Mouse (Mus musculus) urinary bladder, postnatal 10 days (tissue): ENCODE data around the gene Efs.
"Not testable (repeated sequence)": the region's sequence is repeated elsewhere in the genome, so short reads cannot be mapped to it uniquely, and the experiment has no call there.

Source experiments
- DNase-seq: peaks from one replicate; pipeline ENCODE4 v3.0.0; 2022; ENCODE audit warnings: low spot score

The Efs gene

DNA sequence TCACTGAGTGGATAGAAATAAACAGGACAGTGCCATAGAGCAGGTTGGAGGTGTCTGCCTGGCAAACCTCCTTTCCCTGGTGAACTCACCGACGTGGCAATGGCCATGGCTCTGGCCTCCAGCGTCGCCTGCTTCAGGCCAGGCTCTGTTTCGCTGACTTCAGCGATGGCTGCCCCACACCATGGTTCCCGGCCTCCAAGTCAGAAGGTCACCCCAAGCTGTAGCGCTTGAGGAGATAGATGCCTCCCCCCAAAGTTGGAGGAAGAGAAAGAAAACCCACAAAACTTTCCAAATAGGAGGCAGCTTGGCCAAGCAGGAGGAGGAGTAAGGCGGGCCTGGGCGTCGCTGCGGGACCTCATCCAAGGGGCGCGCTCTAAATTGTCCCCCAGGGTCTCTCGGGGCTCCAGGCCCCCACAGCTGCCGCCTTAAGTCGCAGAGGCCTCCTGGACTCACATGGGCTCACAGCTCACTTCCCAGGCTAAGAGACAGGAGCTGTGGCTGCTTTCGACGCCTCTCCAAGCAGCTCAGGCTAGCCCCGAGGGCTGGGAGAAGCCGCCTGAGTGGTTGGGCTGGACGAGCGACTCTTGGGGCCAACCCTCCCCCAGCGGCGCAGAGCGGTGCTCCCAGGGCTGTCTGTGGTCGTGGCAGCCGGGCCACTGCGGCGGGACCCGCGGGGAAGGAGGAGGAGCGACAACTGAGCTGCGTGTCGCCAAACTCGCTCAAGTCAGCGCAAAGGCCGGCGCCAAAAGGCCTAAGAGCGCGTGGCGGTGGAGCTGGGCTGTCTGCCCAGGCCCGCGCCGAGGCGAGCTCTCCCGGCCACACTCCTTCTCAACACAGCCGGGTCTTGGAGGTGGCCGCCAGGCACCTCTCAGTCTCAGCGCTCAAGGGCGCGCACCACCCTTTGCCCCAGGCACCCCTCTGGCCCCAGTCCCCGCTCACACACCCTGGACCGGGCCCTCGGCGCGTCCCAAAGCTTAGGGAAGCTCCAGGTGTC, at the start of gene Efs:
TSS of gene Efs (minus strand) at position 778 of the 994 bp plus-strand sequence.
- DNase-seq, result peak; percentile 44

DNA sequence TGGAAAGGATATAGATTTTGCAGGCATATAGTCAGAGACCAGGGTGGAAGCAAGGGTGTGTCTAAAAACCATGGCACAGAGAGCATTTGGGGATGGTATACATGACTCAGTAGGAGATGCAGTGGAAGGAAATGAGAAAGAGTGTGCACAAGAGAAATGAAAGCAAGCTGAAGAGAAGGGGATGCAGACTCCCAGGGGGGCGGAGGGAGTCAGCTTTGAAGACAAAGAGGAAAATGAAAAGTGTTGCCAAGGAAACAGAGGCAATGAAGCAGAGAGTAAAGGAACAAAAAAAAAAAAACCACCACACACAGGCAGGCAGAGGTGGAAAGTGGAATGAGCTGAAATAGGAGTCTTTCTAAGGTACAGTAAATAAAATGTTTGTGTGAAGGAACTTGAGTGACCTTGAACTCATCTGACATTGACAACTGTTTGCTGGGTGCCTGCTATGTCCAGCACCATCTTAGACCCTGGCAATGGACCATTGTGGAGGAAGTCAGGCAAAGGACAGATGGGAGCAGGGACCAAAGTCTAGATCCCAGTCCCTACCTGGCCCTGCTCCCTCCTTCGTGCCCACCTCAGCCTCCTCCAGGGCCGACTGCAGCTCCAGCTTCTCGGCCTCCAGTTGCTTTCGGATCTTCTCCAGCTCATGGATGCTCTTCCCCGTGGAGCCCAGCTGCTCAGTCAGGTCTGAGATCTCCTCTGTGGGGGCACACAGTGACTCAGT, 48.3 kb upstream of the Efs start:
- DNase-seq, result no peak

DNA sequence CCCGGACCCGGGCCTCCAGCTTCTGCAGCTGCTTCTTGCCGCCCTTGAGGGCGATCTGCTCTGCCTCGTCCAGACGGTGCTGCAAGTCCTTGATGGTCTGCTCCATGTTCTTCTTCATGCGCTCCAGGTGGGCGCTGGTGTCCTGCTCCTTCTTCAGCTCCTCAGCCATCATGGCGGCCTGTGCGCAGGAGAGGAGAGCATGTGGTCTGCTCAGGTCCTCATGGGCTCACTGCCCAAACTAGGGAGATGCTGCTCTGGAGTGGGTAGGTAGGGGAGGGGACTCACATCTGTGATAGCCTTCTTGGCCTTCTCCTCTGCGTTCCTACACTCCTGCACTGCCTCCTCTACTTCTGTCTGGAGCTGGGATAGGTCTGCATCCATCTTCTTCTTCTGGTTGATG, 46.9 kb upstream of the Efs start:
- not testable (repeated sequence) for DNase-seq

DNA sequence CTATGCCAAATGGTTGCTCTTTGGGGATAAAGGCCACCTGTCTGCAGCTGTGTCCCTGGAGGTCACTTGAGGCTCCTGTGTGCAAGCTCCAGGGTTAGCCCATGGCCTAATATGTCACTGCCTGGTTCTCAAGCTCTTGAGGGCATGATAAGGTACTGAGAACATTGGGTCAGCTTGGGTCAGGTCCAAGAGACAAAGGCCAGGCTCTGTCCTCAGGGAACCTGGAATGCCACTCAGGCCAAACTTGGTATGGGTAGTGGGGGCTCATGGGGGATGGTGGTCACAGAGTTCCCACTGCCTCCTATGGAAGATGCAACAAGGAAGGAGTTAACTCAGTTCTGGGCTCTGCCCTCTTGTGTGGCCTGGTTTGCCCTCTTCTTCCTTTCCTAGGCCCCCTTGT, 42.4 kb upstream of the Efs start:
- DNase-seq, result no peak

DNA sequence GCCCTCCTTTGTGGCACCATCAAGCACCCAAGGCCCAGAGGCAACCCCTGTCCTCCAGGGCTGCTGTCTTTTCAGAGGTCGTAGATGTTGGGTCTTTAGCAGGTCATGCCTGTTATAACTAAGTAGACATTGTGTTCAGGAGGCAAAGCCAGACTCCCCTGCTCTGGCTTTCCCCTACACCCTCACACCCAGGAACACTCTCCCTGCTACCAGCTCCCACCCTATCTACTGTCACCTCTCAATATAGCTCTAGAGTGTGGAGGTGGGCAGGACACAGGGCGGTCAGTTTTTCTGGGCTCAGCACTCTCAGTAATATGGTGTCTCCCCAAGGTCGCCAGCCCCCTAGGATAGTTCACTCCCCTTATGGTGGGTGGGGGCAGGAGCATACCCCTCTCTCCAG, 41.9 kb upstream of the Efs start:
- DNase-seq, result no peak

DNA sequence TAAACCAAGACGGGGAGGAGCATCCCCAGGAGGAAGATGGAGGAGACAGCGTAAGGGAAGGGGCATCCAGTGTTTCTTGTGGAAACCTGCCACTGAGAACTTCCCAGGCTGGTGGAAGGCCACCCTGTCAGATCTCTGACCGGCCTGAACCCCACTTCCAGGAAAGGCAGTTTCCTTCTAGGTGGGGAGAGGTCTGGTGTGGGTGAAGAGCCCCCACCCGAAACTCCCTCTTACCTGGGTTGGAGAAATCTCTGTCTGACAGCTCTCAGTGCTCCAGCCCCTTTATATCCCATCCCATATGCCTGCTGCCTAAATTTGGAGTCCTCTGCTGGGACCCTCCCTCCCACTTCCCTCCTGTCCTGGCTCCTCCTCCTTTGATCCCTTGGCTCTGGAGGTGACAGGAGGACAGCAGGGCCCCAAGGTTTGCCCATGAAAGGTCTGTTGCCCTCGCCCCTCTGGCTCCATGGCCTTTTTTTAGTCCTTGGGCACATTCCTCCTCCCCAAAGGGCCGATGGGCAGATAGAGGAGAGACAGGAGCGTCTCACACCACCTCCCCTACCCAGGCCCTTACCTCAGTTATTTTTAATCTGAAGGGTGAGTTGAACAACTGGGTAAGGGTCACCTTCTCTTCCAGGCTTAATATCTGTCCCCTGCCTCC, 40.5 kb upstream of the Efs start, which contains the start of gene Myh6:
TSS of gene Myh6 (minus strand) at position 608 of the 658 bp plus-strand sequence.
- DNase-seq, result no peak

DNA sequence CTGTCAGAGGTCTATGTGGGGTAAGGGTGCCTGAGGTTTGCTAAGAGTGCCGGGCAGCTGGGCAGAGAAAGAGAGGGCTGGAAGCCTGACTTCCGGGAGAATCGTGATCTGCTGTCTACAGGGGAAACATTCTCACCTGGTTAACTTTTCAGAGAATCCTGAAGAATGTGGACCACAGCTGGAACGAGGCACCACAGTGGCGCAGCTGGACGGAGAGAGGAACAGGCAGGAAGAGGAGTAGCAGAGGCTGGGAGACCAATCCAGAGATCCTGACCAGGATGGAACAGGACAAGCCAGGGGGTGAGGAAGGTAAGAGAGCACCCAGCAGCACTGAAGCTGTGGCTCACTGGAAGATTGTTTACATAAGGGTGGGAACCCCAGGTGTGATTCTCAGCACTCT, 39.7 kb upstream of the Efs start:
- no peak for DNase-seq

DNA sequence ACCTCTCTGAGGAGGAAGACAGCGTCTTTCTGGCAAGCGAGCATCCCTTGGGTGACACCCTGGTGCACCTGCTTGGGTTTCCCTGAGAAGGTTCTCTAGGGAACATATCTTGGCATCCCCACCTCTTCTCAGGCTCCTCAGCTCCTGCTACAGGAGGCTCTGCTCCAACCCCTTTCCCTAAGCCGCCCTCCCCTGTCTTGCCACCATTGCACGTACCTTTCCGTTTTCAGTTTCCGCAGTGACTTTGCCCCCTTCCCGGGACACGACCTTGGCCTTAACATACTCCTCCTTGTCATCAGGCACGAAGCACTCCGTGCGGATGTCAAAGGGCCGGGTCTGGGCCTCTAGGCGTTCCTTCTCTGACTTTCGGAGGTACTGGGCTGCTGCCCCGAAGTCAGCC, 39.1 kb upstream of the Efs start:
- no peak for DNase-seq

DNA sequence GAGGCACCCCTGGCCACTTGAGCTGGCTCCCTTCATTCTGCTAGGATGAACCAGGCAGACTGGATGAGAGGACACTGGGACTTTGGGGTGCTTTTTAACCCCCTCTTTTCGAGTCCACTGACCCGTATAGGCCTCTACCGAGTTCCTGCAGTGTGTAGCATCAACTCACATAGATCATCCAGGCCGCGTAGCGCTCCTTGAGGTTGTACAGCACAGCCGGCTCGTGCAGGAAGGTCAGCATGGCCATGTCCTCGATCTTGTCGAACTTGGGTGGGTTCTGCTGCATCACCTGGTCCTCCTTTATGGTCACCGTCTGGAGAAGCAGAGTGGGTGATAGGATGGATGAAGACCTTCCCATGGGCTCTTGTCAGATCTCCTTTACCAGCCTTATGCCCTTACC, 37.8 kb upstream of the Efs start:
- DNase-seq, result no peak

DNA sequence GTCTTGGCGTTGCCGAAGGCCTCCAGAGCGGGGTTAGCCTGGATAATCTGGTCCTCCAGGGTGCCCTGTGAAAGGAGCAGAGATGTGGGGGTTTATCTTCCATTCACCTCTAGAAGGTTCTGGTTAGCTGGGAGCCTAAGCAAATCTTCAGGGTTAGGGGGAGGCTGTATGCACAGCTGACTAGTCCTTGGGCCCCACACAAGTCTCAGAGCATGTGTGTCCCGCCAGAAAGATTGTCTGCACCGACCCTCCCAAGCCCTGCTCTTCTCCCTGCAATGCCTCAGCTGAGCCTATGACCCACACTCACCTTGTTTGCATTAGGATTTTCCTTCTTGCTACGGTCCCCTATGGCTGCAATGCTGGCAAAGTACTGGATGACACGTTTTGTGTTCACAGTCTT, 36.8 kb upstream of the Efs start:
- no peak for DNase-seq

DNA sequence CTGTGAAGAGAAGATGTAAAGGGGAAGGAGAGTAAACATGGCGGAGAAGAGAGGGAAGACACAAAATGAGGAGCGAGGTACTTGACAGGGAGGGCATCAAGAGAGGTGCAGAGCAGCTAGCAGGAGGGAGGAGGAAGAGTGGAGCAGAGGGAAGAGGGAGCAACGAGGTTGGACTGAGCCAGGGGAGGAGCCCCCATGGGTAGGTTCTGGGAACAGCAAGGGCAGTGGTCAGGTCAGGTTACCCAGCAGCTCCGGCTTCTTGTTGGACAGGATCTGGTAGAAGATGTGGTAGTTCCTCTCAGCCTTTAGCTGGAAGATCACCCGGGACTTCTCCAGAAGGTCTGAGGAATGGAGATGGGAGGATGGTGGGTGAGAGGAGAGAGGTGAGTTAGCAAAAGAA, 35.6 kb upstream of the Efs start:
- no peak for DNase-seq

DNA sequence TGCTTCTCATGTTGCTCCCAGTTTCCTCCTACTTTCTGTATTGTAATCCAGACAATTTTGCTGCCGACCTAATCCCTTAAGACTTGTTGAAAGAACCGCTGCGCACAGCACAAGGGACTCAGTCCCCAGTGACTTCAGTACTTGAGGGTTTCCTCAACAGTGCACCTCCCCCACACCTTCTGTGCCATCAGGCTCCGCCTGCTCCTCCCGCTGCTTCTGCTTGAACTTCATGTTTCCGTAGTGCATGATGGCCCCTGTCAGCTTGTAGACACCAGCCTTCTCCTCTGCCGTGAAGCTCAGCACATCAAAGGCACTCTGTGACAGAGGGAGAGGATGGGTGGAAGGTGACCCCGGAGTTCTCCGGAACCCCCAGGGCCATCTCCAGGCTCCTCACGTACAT, 34.8 kb upstream of the Efs start:
- DNase-seq, result no peak

DNA sequence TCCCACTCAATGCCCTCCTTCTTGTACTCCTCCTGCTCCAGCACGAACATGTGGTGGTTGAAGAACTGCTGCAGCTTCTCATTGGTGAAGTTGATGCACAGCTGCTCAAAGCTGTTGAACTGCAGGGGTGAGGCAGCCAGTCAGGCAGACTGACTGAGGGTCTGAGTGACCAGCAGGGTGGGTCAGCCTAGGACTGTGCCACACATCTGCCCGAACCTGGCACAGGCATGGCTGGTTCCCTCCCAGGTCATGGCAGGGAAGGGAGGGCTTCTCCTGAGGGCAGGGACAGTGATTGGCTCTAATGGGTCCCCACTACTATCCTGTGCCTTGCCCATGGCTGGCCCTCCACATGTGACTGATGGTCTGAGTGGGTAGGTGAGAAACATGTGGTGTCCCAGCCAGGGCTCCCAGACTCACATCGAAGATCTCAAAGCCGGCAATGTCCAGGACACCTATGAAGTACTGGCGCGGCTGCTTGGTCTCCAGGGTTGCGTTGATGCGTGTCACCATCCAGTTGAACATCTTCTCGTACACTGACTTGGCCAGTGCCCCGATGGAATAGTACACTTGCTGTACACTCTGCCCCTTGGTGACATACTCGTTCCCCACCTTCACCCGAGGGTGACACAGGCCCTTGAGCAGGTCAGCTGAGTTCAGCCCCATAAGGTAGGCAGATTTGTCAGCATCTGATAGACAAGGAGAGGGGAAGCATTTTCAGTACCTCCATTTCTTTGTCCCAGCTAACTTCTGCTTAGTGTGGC, 34.1 kb upstream of the Efs start:
- DNase-seq, result not testable (repeated sequence)

DNA sequence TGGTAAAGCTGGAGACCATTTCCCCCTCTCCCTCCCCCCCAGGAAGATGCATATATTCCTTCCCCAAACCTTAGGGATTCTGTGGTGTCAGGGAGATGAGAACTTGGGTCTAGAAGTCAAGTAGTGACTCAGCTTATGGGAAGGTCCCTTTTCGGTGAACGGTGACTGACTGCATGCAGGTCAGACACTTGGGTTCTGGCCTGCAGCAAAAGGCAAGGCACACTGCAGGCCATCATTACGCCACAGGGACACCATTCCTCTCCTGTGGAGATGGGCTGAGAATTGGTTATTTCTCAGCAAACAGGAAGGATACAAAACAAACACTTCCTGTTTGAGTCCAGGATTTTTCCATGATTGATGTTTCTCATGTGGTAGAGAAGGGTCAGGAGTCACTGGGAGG, 33.3 kb upstream of the Efs start:
- DNase-seq, result no peak

DNA sequence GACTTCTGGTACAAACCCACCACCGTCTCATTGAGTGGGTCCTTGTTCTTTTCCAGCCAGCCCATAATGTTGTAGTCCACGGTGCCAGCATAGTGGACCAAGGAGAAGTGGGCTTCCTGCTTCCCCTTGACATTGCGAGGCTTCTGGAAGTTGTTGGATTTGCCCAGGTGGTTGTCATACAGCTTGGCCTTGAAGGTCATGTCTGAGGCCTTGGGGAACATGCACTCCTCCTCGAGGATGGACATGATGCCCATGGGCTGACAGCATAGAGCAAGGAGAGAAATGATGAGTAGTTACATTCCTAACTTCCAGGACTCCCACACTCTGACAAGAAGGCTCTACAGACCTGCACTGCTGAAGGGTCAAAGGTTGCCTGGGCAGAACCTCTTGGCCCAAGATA, 32.6 kb upstream of the Efs start:
- no peak for DNase-seq

DNA sequence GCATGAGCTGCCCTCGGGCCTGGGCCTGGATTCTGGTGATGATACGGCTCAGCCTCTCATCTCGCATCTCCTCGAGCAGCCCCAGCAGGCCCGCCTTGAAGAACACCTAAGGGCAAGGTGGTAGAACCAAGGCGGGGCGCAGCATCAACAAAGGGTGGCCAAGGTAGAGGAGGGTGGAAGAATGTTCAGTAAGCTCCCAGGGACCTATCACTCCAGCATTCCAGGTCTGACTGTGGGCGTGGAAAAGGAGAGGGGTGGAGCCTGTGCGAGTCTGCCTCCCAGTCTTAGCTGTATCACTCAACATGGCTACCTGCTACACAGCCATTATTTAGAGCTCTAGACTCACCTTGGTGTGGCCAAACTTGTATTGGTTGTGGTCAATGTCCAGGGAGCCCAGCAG, 30.6 kb upstream of the Efs start:
- DNase-seq, result no peak

DNA sequence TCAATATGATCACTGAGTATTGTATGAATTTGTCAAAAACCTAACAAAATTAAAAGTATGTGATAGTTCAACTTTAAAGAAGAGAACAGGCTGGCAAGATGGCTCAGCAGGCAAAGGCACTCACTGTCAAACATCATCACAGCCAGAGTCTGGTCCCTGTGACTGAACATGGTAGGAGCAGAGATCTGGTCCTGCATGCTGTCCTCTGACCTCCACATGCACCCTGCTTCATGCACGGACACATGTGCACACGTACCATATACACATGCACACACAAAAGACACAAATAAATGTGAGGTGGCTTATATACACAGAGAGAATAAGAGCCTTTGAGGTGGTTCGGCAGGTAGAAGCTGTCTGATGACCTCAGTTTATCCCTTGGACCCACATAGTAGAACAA, 29.6 kb upstream of the Efs start:
- DNase-seq, result no peak

DNA sequence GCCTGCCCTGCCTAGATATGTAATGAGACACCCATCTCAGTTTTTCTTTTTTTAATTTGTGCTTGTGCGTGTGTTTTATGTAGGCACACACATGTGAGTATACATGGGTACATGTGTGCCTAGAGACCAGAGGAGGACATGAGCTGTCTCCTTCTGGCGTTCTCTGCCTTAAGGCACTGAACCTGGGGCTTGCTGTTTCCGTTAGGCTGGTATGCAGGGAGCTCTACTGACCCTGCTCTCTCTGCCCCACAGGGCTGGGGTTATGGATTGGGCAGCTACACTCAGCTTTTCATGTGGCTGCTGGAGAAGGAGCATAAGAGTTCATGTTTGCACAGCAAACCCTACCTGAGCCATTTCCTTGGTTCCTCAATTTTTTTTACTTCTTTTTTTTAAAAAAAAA, 28.5 kb upstream of the Efs start:
- DNase-seq, result no peak

DNA sequence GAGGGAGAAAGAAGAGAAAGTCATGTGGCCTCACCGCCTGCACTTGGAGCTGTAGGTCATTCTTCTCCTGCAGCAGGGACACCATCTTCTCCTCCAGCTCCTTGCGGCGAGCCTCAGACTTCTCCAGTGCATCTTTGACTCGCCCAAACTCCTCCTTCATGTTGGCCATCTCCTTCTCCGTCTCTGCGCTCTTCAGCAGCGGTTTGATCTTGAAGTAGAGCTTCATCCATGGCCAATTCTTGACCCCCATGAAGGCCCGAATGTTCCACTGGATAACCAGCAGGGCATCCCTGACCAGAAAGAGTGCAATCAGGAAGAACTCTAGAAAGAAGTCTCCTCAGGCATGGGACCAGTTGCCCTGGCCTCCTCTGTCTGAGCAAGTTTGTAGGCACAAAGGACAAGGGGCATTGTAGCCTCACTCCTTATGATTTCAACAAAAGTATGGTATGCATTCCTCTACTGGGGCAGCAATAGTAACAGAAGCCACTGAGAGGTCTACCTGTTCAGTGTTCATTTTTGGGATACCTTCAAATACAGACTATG, 27.8 kb upstream of the Efs start:
- no peak for DNase-seq

DNA sequence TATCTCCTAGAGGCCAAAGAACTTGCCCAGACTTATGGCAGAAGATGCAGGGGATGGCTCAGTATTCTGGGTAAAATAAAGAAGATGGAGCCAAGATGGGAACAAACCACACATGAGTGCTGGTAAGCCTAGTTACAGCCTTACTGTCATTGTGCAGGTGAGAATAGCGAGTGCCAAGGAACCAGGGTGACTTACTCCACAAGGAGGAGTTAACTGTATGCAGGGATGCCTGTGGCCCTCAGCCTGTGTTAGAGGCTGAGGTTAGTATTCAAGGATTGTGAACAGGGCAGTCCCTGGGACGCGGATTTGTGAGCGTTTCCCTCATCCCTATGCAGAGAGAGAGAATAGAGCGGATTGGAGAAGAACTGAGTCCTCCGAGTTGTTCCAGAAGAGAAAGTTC, 25.7 kb upstream of the Efs start:
- no peak for DNase-seq

DNA sequence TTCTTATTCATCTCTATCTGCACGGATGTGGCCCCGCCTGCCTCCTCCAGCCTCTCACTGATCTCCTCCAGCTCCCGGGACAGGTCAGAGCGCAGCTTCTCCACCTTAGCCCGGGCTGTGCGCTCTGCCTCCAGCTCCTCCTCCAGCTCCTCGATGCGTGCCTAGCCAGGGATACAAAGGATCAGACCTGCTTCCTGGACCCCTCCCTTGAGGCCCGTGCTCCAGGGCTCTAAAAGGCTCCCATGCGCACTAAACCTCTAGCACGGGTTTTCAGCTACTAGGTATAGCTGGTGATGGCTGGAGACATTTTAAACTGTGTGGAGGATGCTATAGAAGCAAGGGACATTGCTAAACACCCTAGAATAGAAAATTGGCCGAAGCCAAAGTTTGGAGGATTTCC, 24.6 kb upstream of the Efs start:
- DNase-seq, result no peak

DNA sequence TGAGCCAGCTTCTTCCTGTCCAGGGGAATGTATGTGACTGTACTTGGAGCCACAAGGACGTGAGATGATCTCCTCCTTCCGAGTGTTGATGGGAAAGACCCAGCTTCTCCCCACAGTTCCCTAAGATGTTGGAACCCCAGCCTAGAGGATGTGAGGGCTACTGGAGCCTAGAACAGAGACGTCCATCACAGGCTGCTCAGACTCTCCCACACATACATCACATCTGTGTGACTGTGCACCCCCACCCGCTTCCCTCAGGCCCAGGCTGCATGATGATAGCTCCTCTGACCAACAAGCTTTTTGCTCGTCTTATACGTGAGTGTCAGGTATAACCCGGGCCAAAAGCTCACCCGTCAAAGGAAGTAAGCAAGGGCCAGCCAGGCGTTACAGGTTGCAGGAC, 22.9 kb upstream of the Efs start:
- DNase-seq, result no peak
